Mouse (Mus musculus) spleen, embryonic (tissue): ENCODE measurements around the gene March1.
"Not testable (repeated sequence)": the region's sequence is repeated elsewhere in the genome, so short reads cannot be mapped to it uniquely, and the experiment has no call there.

Source experiments
- CTCF ChIA-PET: fragments of 350-600 bp; sonication (Branson Sonifier 250); formaldehyde crosslinking; loops from one replicate; lab custom pipeline; 2022; lab: Charles Lee

Gene March1

GRCm38 (mm10) chr8:66410080-66410615 lies 792.4 kb downstream of the March1 start:
- CTCF ChIA-PET, result interaction anchor here (0.6 to 2.5 kb wide), 2 partner anchors 11 to 14 kb away, joined by 3 to 10 read pairs; no protein-coding TSS in a partner anchor

DNA sequence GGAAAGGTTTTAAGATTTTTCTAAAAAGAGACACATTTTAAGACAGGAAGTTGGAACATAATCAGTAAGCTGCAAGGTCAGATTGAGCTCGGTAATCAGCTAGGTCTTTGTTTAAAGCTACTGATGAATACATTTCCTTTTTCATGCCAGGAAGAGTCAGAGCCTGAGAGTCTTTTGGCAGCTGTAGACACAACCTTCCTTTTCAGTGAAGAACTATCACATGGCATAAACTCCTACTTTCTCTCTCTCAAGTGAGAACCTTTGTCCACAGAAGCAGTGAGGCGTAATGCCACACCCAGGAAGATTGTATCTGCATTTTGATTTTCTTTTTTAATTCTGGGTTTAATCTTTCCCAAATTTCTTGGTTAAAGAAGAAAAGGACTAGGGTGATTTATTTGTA lies 795.4 kb downstream of the March1 start:
- CTCF ChIA-PET, result no interaction called here

DNA sequence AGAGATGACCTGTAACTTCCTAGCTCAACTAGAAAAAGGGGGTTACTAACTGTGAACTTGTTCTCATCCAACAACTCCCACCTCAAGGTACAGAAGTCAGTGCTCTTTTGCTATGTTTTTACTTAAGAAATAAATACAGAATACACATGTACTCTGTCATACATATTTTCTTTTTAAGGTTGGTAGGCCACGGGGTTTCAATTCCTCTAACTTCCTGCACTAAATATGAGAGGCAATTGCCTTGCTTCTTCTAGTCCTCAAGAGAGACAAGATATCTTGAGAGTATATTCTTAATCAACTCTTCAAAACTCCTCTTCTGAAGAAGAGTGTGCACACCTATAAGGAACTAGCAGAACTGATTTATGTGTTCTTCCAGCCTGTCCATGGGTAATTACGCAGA lies 797.5 kb downstream of the March1 start:
- CTCF ChIA-PET, result no interaction called here

GRCm38 (mm10) chr8:66417591-66417990 lies 799.9 kb downstream of the March1 start:
- CTCF ChIA-PET, result not testable (repeated sequence)

DNA sequence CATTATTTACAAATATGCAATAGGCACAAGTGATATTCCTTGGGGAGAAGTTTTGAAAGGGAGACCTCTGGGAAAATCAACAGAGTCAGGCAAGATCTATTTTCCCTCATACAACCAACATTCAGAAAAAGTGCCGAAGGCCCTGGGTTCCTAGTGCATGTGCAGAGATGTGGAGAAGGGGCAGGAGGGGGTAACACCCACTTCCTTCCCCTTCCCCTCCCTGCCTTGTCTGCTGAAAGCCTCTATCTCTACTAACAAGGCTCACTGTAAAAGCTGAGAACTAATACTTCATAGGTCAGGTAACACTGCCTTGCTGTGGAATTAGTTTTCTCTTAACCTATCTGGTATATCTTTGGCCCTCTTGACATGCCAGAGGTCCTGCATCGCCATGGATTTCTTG lies 812.9 kb downstream of the March1 start:
- CTCF ChIA-PET, result no interaction called here

DNA sequence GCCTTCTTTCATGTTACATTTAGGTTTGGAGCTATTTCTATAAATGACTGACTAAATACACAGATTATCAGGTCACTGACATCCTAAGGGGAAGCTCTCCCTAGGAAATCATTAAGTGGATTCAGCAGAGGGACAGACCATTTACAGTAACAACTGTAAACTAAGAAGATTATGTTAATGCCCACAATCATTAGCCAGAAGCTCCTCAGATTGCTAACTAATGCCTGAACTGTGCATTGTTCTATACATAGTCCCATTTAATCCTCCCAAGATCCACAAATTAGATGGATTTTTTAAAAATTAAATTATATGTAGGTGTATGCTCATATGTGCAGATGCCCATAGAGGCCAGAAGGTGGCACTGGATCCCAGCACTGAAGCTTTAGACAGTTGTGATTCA lies 815.9 kb downstream of the March1 start:
- CTCF ChIA-PET, result interaction anchor here (0.7 kb wide), 1 partner anchor 44 kb away, joined by 3 read pairs; no protein-coding TSS in a partner anchor

- CTCF ChIA-PET, result no interaction called here
These were observed 819.1 kb downstream of the March1 start for GRCm38 (mm10) chr8:66436804-66437203.

GRCm38 (mm10) chr8:66437929-66438328 lies 820.2 kb downstream of the March1 start:
- CTCF ChIA-PET, result no interaction called here

- CTCF ChIA-PET, result no interaction called here
These were observed 820.8 kb downstream of the March1 start for GRCm38 (mm10) chr8:66438468-66438867.

DNA sequence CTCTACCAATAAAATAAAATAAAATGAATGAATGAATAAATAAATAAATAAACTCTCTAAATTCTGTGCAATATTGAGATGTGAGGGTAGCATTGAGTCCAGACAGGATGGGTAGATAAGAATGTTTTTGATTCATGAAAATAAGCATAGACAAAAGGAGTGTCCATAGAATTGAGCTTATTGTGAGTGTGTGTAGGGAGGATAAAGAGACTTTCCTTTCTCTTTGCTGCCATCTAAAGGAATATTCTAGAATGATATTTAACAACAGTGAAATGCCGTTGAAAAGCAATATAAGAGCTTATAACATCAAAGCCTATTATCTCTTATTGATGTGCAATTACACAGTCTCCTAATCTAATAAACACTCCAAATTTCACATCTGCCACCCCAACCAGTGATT lies 823.4 kb downstream of the March1 start:
- CTCF ChIA-PET, result no interaction called here

- CTCF ChIA-PET, result interaction anchor here (0.6 to 1.1 kb wide), 4 partner anchors 29 to 1115 kb away, joined by 3 to 4 read pairs (median 4); no protein-coding TSS in a partner anchor
These were observed 825.1 kb downstream of the March1 start for GRCm38 (mm10) chr8:66442778-66443177.

DNA sequence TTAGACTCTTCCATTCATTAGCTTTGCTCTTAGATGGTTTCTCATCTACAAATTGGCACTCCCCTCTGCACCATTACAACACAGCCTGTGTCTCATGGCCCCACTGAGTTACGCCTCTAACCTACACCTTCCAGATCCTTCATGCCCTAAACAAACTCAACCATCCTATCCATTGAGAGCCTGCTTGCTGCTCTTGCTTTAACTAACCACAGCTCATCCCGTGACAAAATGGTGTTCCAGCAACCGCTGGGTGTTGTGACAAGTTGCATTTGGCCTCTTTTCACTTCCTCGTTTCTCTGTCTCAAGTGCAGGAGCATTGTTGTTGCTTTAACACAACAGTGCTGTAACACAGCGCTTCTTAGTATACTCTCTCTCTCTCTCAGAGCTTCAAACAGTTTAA lies 826.4 kb downstream of the March1 start:
- CTCF ChIA-PET, result interaction anchor here (0.6 kb wide), 1 partner anchor 137 kb away, joined by 4 read pairs; no protein-coding TSS in a partner anchor

DNA sequence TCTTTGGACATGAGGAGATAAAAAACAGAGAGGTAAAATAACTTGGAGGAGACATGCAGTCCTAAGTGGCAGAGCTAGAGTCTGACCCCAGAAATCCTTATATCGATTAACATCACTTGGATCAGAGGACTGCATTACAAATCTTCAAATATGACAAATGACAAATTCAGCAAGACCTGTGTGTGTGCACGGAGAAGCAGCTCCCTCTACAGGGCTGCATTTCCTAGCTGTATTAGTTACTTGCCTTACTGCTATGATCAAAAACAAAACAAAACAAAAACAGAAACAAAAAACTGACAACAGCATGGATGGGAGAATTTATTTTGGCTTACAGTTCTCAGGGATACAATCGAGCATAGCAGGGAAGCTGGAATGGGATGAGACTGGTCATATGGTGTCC lies 827.7 kb downstream of the March1 start:
- CTCF ChIA-PET, result interaction anchor here (0.5 kb wide), 1 partner anchor 114 kb away, joined by 3 read pairs; no protein-coding TSS in a partner anchor

DNA sequence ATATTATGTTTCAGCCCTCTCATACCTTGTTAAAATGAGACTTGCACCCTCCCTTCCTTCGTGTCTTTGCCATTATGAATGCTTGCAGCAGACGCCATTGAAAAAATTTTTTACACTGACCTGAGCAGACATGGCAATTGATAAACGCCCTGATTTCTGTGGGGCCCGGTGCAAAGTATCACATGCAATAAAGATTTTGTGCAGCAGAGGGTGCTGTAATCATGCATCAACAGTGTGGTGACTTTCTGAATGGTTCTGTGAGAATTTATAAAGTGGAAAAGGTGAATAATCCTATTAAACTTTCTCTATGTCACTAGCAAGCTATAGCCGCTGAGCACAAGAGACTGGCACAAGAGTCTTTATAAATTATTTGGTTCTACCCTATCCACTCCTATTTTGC lies 833.0 kb downstream of the March1 start:
- CTCF ChIA-PET, result no interaction called here

GRCm38 (mm10) chr8:66457057-66457456 lies 839.4 kb downstream of the March1 start:
- CTCF ChIA-PET, result no interaction called here

GRCm38 (mm10) chr8:66469821-66470220 lies 852.1 kb downstream of the March1 start:
- CTCF ChIA-PET, result no interaction called here

- CTCF ChIA-PET, result interaction anchor here (0.5 kb wide), 1 partner anchor 11 kb away, joined by 8 read pairs; no protein-coding TSS in a partner anchor
These were observed 859.2 kb downstream of the March1 start for GRCm38 (mm10) chr8:66476880-66477279.

- CTCF ChIA-PET, result no interaction called here
These were observed 868.5 kb downstream of the March1 start, which contains the start of gene Tma16 for GRCm38 (mm10) chr8:66486084-66486763. TSS of gene Tma16 (minus strand) at chr8:66486530.

- CTCF ChIA-PET, result no interaction called here
These were observed 870.9 kb downstream of the March1 start for GRCm38 (mm10) chr8:66488556-66488955.

- CTCF ChIA-PET, result no interaction called here
These were observed 872.9 kb downstream of the March1 start for GRCm38 (mm10) chr8:66490624-66491023.

DNA sequence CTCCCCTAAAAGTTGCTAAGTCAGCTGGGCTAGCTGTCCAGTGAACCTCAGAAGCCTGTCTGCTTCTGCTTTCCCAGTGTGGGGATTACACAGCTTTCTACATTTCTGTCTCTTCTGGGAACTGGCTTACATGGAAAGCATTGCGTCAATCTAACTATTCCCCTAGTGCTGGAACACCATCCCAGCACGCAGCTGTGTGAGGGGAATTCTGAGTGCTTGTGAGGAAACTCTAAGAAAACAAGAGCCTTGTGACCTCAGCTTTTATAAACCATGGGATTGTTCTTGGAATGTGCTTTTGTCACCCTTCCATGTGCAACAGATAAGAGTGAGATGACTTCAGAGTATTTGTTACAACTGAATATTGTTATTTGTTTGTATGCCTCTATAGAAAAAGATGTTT lies 876.8 kb downstream of the March1 start:
- CTCF ChIA-PET, result interaction anchor here (0.6 kb wide), 1 partner anchor 1529 kb away, joined by 3 read pairs; no protein-coding TSS in a partner anchor

DNA sequence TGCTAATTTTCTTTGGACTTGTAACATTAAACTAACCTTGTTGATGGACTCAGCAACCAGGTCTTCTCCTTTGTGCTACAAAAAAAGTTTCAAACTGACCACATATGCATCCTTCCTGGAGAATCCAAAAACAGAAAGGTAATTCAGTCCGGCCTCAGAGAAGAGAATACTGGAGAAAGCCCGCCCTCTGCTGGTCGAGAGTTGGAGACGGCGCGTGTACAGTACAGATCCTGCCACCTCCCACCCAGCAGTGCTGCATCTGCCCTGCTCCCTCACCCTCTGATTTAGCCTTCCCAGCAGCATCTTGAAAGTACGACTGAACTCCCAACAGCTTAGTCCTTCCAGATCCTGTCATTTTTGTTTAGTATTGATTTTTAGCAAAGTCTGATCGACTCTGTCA lies 878.0 kb downstream of the March1 start:
- CTCF ChIA-PET, result interaction anchor here (0.5 kb wide), 1 partner anchor 1209 kb away, joined by 3 read pairs; no protein-coding TSS in a partner anchor
